Mouse (Mus musculus) adrenal gland, adult 2 months (tissue): ENCODE data around the gene Grm7. TPM values are rescaled to one million over a fixed set of nuclear protein-coding genes. Genes with fewer than 3 reads are reported as not detected.

Experiments
- DNase-seq: peaks from one replicate; pipeline ENCODE4 v3.0.0; 2021
- polyA plus RNA-seq: library from polyadenylated mRNA; depleted of rRNA; stranded (reverse); fragments of >200 nt; gene quantifications from 2 replicates; pipeline ENCODE4 v1.2.3, GENCODE M21; 2012
- total RNA-seq, 2 experiments: library from RNA; stranded (reverse); gene quantifications; 2 replicates each; pipeline ENCODE4 v1.2.3; 2021

Grm7 gene
- total and polyA plus RNA-seq, 3 experiments, result 0.42 to 1.3 (median 1.2) TPM

- DNase-seq, result no peak
These were observed 716.3 kb downstream of the Grm7 start for GRCm38 (mm10) chr6:111361681-111362080.

GRCm38 (mm10) chr6:111368111-111368510 is 722.7 kb downstream of the Grm7 start:
- no peak for DNase-seq

GRCm38 (mm10) chr6:111368551-111368950 is 723.2 kb downstream of the Grm7 start:
- DNase-seq, result no peak

GRCm38 (mm10) chr6:111369013-111369412 is 723.6 kb downstream of the Grm7 start:
- no peak for DNase-seq

- no peak for DNase-seq
These were observed 726.4 kb downstream of the Grm7 start for GRCm38 (mm10) chr6:111371581-111372349.

GRCm38 (mm10) chr6:111372626-111373380 is 727.4 kb downstream of the Grm7 start:
- no peak for DNase-seq

GRCm38 (mm10) chr6:111380710-111381109 is 735.3 kb downstream of the Grm7 start:
- no peak for DNase-seq

- DNase-seq, result no peak
These were observed 763.4 kb downstream of the Grm7 start for GRCm38 (mm10) chr6:111408750-111409149.

GRCm38 (mm10) chr6:111424737-111425136 is 779.4 kb downstream of the Grm7 start:
- no peak for DNase-seq

GRCm38 (mm10) chr6:111446228-111446627 is 800.8 kb downstream of the Grm7 start:
- DNase-seq, result no peak

- no peak for DNase-seq
These were observed 802.5 kb downstream of the Grm7 start for GRCm38 (mm10) chr6:111447851-111448250.

GRCm38 (mm10) chr6:111449054-111449783 is 803.8 kb downstream of the Grm7 start:
- no peak for DNase-seq

GRCm38 (mm10) chr6:111481866-111482265 is 836.5 kb downstream of the Grm7 start:
- DNase-seq, result no peak

GRCm38 (mm10) chr6:111486081-111486480 is 840.7 kb downstream of the Grm7 start:
- DNase-seq, result no peak

- DNase-seq, result no peak
These were observed 842.2 kb downstream of the Grm7 start for GRCm38 (mm10) chr6:111487556-111487955.

- DNase-seq, result no peak
These were observed 846.8 kb downstream of the Grm7 start for GRCm38 (mm10) chr6:111492166-111492565.

- DNase-seq, result no peak
These were observed 854.2 kb downstream of the Grm7 start for GRCm38 (mm10) chr6:111499542-111499941.

GRCm38 (mm10) chr6:111510768-111511459 is 865.5 kb downstream of the Grm7 start:
- DNase-seq, result no peak

- DNase-seq, result no peak
These were observed 867.0 kb downstream of the Grm7 start for GRCm38 (mm10) chr6:111512359-111512758.

GRCm38 (mm10) chr6:111521229-111521628 is 875.8 kb downstream of the Grm7 start:
- no peak for DNase-seq

GRCm38 (mm10) chr6:111522122-111522521 is 876.7 kb downstream of the Grm7 start:
- no peak for DNase-seq

GRCm38 (mm10) chr6:111529985-111530384 is 884.6 kb downstream of the Grm7 start:
- peak; percentile 4 for DNase-seq
